Mouse (Mus musculus): Measurements from ENCODE around the gene Ssu72. TPM values are rescaled to one million over a fixed set of nuclear protein-coding genes. Genes with fewer than 3 reads are reported as not detected.

The Ssu72 gene
- total RNA-seq, 1 experiment: 129 TPM

- H3K27ac ChIP-seq (ENCODE audit: insufficient read depth, low read depth, low read length, poor library complexity, severe bottlenecking): no peak overlapping the region
- no peaks in the 10 kb centered on the region for H3K9me3 ChIP-seq (ENCODE audit: control insufficient read depth, insufficient read depth, low read depth, low read length)
These were observed 38.1 kb downstream of the Ssu72 start for GRCm38 (mm10) chr4:155742684-155743083.

DNA sequence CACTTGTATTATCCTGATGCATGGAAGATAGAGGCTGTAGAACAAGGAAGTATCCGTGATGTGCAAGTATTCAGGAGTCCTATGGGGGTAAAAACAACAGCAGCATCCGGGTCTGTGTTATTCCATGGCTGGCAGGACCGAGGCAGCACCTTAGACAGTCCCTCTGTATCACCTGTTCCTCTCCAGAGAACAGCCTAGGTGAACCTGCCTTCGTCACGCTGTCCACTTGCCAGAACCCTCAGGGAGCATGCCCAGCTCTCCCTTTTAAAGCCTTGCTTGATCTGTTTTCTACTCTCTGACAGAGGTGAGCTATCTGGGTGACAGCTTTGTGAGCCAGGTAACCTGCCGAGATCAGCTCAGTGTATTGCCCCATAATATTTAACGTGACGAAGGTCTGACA, 39.9 kb downstream of the Ssu72 start:
- Histone ChIP-seq H3K27ac (ENCODE audit: insufficient read depth, low read depth, low read length, poor library complexity, severe bottlenecking) (no peak overlapping the region), H3K36me3 (ENCODE audit: control insufficient read depth, insufficient read depth, low read length, poor library complexity, severe bottlenecking) (peaks cover 66% of the 10 kb centered on the region), H3K9ac (ENCODE audit: insufficient read depth, low read depth, low read length, poor library complexity, severe bottlenecking) (no peak overlapping the region), H3K4me3 (ENCODE audit: insufficient read depth in 1 of 2, low read depth in 1 of 2, low read length in 2 of 2, poor library complexity in 1 of 2, severe bottlenecking in 1 of 2) (no peak overlapping the region), H3K9me3 (ENCODE audit: control insufficient read depth, insufficient read depth, low read depth, low read length) (no peaks in the 10 kb centered on the region), H3K4me1 (ENCODE audit: control insufficient read depth in 2 of 2, insufficient read depth in 2 of 2, low read length in 2 of 2, poor library complexity in 1 of 2) (peaks cover 0 to 8% of the 10 kb centered on the region in 2 experiments; a peak in 2 of 4 replicates)
- in situ Hi-C loops (cut with MboI; ENCODE audit: low sequenced_read_pairs in 2 of 2, unreplicated experiment in 2 of 2): no loop called here
- no peak for DNase-seq (ENCODE audit: low read depth, low spot score)
- TF ChIP-seq MAFK (IDR thresholded peaks at IDR 0.05; ENCODE audit: insufficient read depth, low read depth, low read length) (no peak), CHD2 (IDR thresholded peaks at IDR 0.05; ENCODE audit: low read depth, low read length) (no peak), HCFC1 (IDR thresholded peaks at IDR 0.05; ENCODE audit: borderline replicate concordance, insufficient read depth, low read length) (no peak)

More at GRCm38 (mm10) chr4:155742684-155743083, 38.1 kb downstream of the Ssu72 start:
- no peak overlapping the region for H3K4me3 ChIP-seq (ENCODE audit: insufficient read depth in 1 of 2, low read depth in 1 of 2, low read length in 2 of 2, poor library complexity in 1 of 2, severe bottlenecking in 1 of 2)
- H3K9ac ChIP-seq (ENCODE audit: insufficient read depth, low read depth, low read length, poor library complexity, severe bottlenecking): no peak overlapping the region
- no peak for TF ChIP-seq ZNF384 (IDR thresholded peaks at IDR 0.05; ENCODE audit: low read depth, low read length)
- TF ChIP-seq ZC3H11A (IDR thresholded peaks at IDR 0.05; ENCODE audit: borderline replicate concordance, low read depth, low read length): no peak
- no peak for TF ChIP-seq CHD2 (IDR thresholded peaks at IDR 0.05; ENCODE audit: low read depth, low read length)
- TF ChIP-seq MAFK (IDR thresholded peaks at IDR 0.05; ENCODE audit: insufficient read depth, low read depth, low read length): no peak
- TF ChIP-seq HCFC1 (IDR thresholded peaks at IDR 0.05; ENCODE audit: borderline replicate concordance, insufficient read depth, low read length): no peak
- no peak for DNase-seq (ENCODE audit: low read depth, low spot score)
- in situ Hi-C loops (cut with MboI; ENCODE audit: low sequenced_read_pairs in 2 of 2, unreplicated experiment in 2 of 2): no loop called here
- H3K4me1 ChIP-seq (ENCODE audit: control insufficient read depth in 2 of 2, insufficient read depth in 2 of 2, low read length in 2 of 2, poor library complexity in 1 of 2): peaks cover 0 to 10% of the 10 kb centered on the region in 2 experiments; a peak in 2 of 4 replicates
- peaks cover 49% of the 10 kb centered on the region for H3K36me3 ChIP-seq (ENCODE audit: control insufficient read depth, insufficient read depth, low read length, poor library complexity, severe bottlenecking)

GRCm38 (mm10) chr4:155745136-155745535, 40.5 kb downstream of the Ssu72 start:
- no peak overlapping the region for H3K27ac ChIP-seq (ENCODE audit: insufficient read depth, low read depth, low read length, poor library complexity, severe bottlenecking)
- no peak overlapping the region for H3K9ac ChIP-seq (ENCODE audit: insufficient read depth, low read depth, low read length, poor library complexity, severe bottlenecking)
- in situ Hi-C loops (cut with MboI; ENCODE audit: low sequenced_read_pairs in 2 of 2, unreplicated experiment in 2 of 2): no loop called here
- TF ChIP-seq ZNF384 (IDR thresholded peaks at IDR 0.05; ENCODE audit: low read depth, low read length) (no peak), ZC3H11A (IDR thresholded peaks at IDR 0.05; ENCODE audit: borderline replicate concordance, low read depth, low read length) (no peak), MAFK (IDR thresholded peaks at IDR 0.05; ENCODE audit: insufficient read depth, low read depth, low read length) (no peak), HCFC1 (IDR thresholded peaks at IDR 0.05; ENCODE audit: borderline replicate concordance, insufficient read depth, low read length) (no peak), CHD2 (IDR thresholded peaks at IDR 0.05; ENCODE audit: low read depth, low read length) (no peak)
- H3K4me1 ChIP-seq (ENCODE audit: control insufficient read depth in 2 of 2, insufficient read depth in 2 of 2, low read length in 2 of 2, poor library complexity in 1 of 2): peaks cover 0 to 5% of the 10 kb centered on the region in 2 experiments; a peak in 2 of 4 replicates
- no peak overlapping the region for H3K4me3 ChIP-seq (ENCODE audit: insufficient read depth in 1 of 2, low read depth in 1 of 2, low read length in 2 of 2, poor library complexity in 1 of 2, severe bottlenecking in 1 of 2)
- peaks cover 71% of the 10 kb centered on the region for H3K36me3 ChIP-seq (ENCODE audit: control insufficient read depth, insufficient read depth, low read length, poor library complexity, severe bottlenecking)
- no peaks in the 10 kb centered on the region for H3K9me3 ChIP-seq (ENCODE audit: control insufficient read depth, insufficient read depth, low read depth, low read length)
- no peak for DNase-seq (ENCODE audit: low read depth, low spot score)

GRCm38 (mm10) chr4:155746036-155746548, 41.5 kb downstream of the Ssu72 start:
- no peak overlapping the region for H3K9ac ChIP-seq (ENCODE audit: insufficient read depth, low read depth, low read length, poor library complexity, severe bottlenecking)
- no peak for DNase-seq (ENCODE audit: low read depth, low spot score)
- peaks cover 71% of the 10 kb centered on the region for H3K36me3 ChIP-seq (ENCODE audit: control insufficient read depth, insufficient read depth, low read length, poor library complexity, severe bottlenecking)
- no peaks in the 10 kb centered on the region for H3K9me3 ChIP-seq (ENCODE audit: control insufficient read depth, insufficient read depth, low read depth, low read length)
- in situ Hi-C loops (cut with MboI; ENCODE audit: low sequenced_read_pairs in 2 of 2, unreplicated experiment in 2 of 2): no loop called here
- H3K4me3 ChIP-seq (ENCODE audit: insufficient read depth in 1 of 2, low read depth in 1 of 2, low read length in 2 of 2, poor library complexity in 1 of 2, severe bottlenecking in 1 of 2): no peak overlapping the region
- no peak overlapping the region for H3K27ac ChIP-seq (ENCODE audit: insufficient read depth, low read depth, low read length, poor library complexity, severe bottlenecking)
- TF ChIP-seq MAFK (IDR thresholded peaks at IDR 0.05; ENCODE audit: insufficient read depth, low read depth, low read length) (no peak), ZNF384 (IDR thresholded peaks at IDR 0.05; ENCODE audit: low read depth, low read length) (no peak), ZC3H11A (IDR thresholded peaks at IDR 0.05; ENCODE audit: borderline replicate concordance, low read depth, low read length) (no peak), HCFC1 (IDR thresholded peaks at IDR 0.05; ENCODE audit: borderline replicate concordance, insufficient read depth, low read length) (no peak), CHD2 (IDR thresholded peaks at IDR 0.05; ENCODE audit: low read depth, low read length) (no peak)
- H3K4me1 ChIP-seq (ENCODE audit: control insufficient read depth in 2 of 2, insufficient read depth in 2 of 2, low read length in 2 of 2, poor library complexity in 1 of 2): no peaks in the 10 kb centered on the region

Measured in ES-E14 (cell line).